Mouse (Mus musculus) liver, embryonic 14.5 days (tissue): ENCODE results near the gene Pnlip.

Experiments
- CTCF ChIP-seq: IDR thresholded peaks from 2 replicates; pipeline ENCODE4 v1.5.1; 2016; ENCODE audit warnings: antibody characterized with exemption, low read depth, control low read depth
- EP300 ChIP-seq: IDR thresholded peaks from 2 replicates; pipeline ENCODE4 v1.6.1; 2016; ENCODE audit warnings: antibody characterized with exemption, low read depth

- TF ChIP-seq EP300 (no peak), CTCF (no peak)
Measured at GRCm38 (mm10) chr19:58621646-58622045, 30.7 kb upstream of the Pnlip start.
